Mouse (Mus musculus) liver (tissue): ENCODE results near the gene Ghrhr.

Experiments
- DNase-seq: peaks from one replicate; pipeline ENCODE4 v3.0.0-alpha.2; 2020; ENCODE audit warnings: mixed read lengths

Gene Ghrhr

DNA sequence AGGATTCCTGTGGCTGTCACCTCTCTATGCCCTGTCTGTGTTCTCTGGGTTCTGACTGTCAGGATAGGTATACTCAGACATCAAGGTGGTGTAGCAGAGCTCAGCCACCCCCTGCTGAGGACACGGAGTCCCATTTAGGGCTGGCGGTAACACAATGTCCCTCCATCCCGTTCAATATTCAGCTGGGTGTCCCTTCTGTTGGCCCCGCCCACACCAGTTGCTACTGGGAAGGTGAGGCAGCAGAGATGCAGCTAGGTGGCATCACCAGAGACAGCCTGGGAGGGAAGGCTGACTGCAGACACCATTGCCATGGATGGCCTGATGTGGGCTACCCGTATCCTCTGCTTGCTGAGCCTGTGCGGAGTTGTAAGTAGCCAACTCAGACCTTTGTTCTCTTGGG lies at the start of gene Ghrhr:
Gene Ghrhr (plus strand): TSS at position 220 of the 400 bp plus-strand sequence.
- DNase-seq, result no peak

DNA sequence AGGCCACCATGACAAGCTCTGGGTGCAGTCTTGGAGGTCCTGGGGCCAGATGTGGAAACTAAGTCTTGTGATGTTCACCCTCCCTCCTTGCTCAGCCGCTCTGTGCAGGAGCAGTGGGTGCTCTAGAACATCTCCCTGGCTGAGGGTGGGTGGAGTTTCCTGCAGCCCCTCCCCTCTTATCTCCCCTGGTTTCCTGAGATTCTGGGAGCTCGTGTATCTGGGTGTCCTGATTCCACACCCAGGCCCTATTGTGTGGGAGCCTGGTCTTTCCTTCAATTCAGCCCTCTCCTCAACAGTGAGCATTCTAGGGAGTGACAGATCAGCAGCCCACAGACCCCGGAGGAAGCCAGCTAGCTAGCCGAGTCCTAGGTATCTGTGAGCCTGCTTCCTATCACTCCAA lies 49.8 kb upstream of the Ghrhr start:
- peak; percentile 78 for DNase-seq

DNA sequence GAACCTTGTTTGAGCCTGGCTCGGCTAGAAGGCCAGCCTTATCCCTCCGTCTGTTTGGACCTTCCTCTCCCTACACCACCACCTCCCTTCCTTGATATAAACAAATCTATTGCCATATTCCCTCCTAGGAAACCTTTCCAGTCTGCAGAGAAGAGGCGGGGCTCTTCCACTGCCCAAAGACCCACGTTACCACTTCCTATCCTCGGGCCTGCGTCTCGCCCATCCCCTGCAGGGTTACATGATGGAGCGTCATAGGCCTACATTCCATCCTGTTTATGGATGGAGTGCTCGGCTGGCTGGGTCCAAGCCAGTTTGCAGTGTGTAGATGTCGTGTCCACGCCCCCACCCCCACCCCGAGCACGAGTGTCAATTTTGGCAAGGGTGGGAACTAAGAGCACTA lies 48.8 kb upstream of the Ghrhr start:
- DNase-seq, result no peak

DNA sequence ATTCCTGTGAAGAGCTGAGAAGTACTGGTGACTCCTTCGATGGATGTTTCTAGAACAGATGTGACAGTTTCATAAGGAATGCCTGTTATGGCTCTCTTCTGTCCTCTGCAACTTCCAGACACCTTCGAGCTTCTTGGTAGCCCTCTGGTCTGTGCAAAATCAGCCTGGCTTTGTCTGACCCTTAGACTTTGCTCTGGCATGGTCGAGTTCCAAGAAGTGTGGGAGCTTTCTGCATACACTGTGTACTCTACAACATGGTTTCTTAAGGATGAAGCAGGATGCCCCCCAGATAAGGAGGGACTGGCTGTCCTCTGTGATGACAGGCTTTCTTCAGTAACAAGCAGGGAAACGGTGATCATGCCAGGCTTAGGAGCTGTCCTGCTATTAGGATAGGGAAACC lies 47.9 kb upstream of the Ghrhr start:
- no peak for DNase-seq

DNA sequence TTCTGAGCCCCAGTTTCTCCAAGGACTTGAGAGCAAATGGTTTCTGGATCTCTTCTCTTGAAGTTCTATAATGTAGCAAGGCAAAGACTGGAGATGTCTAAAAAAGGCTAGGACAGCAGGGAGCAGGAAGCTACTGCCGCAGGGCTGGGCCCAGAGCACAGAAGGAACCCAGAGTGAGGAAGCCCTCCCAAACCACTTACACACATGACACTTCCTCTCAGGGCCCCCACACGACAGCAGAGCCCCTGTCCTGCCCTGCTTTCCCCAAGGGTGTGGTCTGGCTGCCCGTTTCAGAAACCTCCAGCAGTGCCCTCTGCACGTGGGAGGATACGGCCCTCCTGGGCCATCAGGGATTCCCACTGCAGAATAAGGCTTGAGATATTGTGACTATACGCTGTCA lies 44.8 kb upstream of the Ghrhr start:
- DNase-seq, result no peak

DNA sequence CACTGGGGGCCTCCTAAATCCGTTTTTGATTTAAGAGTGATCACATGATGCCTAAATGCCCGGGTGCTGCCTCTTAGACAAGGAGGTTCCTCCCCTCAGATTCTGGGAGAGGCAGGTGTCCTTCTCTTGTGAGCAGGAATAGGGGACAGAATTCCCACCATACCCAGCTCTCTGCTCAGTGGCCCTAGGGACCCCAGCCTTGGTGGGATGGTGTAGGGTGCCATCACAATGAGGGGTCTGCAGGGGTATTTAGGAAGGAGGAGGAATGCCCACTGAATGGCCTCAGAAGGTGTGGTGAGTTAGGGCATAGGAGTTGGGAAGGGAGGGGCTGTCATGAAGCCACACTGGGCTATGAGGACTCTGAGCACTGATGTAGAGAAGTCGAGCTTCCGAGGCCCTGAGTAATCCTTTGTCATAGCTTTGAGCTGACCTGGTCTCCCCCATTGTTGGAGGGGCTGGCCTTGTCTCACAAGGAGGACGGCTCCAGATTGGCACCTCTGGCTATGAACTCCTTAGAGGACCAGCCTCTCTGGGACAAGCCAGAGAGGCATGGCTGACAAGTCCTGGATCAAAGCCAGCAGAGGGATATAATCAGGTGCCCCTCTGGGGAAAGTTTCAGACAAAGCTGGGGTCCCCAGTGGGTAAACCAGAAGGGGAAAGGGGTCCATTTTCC lies 43.9 kb upstream of the Ghrhr start:
- no peak for DNase-seq

DNA sequence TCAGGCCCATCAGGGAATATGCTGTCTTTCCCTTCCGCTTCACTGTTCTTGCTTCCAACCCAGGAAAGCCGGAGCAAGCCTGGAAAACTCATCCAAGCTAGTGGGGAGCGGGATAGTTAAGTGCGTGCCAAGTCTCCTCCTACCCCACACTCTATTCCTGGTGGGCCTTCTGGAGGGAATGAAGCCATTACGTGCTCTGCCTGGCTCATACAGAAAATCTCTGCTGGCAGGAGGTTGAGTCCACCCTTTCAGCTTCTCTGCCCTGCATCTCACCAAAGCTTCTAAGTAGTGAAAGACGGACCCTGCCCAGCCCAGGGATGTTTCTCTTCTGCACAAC lies 43.4 kb upstream of the Ghrhr start:
- DNase-seq, result no peak

DNA sequence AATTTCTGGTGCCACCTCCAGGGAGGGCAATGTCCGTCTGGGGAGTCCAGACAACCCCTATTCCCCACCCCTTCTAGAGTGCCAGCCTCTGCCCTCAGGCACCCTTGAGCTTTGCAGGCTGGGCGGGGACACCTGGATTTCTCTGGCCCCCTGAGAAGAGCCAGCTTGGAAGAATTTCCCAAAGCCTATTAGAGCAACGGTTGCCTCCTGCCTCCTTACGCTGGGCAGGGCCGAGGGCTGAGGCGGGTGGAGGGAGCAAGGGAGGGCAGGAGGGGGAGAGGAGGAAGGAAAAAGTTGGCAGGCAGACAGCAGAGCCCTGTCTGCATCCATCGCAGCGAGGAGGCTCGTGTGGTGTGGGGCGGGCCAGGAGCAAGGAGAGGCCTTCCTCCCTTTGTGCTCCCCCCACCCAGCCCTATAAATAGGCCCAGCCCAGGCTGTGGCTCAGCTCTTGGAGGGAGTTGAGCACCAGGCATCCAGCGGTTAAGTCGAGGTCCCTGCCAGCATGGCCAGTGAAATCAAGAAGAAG lies 40.0 kb upstream of the Ghrhr start, which contains the start of gene Aqp1:
Gene Aqp1 (plus strand): TSS at position 444 of the 526 bp plus-strand sequence.
- DNase-seq, result peak; percentile 75

DNA sequence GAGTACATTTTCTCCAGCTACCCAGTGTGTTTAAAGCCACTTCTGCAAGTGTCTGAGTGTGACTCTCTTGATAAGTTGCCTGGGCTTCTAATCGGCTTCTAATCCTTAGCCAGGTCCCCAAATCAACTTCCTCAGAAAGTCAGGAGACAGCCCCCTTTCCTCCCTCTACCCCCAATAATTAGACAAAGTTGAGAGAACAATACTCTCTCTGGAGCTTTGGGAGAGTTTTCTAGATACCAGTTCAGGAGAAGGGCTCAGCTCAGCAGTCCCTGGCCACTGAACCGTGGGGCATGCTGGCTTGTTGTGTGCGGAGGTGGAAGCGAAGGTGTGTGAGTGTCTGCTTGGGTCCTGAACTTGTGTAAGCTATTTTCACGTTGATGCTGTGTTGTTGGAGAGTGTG lies 38.9 kb upstream of the Ghrhr start:
- no peak for DNase-seq

DNA sequence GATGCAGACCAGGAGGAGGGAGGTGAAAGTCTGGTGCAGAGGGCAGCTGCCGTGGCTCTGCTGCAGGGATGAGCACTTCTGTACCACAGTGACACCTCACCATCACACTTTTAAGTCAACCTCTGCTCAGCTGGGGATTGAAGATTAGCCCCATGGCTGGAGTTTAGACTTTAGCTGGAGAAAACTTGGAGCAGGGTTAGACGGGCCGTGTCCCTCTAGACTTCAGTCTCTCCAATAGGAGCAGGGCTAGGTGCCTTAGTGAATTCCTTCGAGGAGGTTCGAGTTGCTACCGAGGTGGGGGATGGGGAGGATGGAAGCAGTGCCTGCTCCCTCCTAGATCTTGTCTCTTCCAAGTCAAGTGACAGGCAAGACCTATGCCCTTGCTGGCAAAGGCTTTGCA lies 38.0 kb upstream of the Ghrhr start:
- no peak for DNase-seq

DNA sequence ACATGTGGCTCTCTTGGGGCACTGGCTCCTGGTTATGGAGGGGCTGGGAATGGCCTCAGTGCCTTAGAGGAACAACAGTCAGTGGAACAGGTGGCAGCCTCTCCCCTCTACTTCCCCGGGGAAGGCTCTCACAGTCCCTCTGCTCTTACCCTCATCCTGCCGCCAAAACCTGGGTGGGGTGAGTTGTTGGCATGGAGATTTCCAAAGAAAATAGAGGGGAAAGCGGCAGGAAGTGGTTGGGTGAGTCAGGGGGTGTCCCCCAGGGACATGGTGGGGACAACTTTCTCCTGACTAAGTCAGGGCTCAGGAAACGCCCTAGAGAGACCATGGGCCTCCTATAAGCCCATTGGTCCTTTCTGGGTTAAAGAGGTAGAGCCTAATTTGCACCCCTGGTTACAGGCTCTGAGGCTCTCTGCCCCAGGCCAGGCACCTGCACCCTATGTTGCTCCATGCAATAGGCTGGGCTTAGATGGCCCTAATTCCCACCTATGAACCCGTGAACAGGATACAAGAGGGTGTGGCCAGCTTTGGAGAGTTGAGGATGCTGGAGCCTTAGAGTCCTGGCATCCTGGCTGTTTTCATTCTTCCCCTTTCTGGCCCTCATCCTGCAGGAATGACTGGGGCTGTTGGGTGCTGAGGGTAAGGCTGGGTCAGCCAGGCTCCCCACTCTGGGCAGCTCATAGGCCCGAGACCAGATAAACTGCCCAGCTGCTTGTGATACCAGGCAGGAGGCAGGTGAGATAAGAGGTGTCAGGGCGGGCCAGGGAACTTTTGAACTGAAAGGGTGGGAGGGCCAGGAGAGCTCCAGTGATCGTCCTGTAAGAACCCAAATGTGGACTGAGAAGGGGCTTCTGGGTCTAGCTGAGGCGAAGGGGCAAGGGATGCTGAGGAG lies 36.9 kb upstream of the Ghrhr start:
- DNase-seq, result peak; percentile 87

DNA sequence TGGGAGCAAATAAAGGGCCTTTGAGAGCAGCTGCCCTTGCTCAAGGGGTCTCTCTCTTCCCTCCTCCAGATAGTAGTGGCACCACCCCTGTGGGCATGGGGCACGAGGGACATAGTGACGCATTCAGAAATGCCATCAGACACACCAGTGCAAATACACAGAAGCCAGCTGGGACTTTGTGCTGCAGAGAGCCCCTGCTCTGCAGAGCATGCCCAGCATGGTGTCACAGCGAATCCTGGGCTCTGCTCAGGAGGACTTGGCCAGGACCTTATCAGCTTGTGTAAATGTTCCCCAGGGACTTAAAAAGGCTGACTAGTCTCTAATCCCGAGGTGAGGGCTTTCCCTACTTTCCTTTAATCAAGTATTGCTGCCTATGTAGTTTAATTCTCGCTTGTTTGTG lies 34.4 kb upstream of the Ghrhr start:
- DNase-seq, result peak; percentile 55

DNA sequence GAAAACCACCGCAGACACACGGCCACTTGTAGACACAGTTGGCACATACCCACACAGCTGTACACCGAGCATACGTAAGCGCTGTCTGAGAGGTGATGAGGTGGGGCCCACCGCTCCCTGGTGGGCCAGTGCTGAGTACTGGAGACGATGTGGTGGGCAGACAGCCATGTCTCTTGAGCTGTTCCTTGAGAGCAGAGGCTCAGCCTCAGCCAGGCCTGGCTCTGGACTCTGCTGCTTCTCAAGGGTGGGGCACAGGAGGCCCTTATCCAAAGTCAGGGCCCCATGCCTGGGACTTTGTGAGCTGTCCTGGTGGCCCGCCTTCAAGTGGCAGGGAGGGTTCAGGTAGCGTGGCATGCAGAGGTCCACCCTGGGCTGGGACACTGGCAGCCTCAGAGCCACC lies 33.8 kb upstream of the Ghrhr start:
- peak; percentile 81 for DNase-seq

DNA sequence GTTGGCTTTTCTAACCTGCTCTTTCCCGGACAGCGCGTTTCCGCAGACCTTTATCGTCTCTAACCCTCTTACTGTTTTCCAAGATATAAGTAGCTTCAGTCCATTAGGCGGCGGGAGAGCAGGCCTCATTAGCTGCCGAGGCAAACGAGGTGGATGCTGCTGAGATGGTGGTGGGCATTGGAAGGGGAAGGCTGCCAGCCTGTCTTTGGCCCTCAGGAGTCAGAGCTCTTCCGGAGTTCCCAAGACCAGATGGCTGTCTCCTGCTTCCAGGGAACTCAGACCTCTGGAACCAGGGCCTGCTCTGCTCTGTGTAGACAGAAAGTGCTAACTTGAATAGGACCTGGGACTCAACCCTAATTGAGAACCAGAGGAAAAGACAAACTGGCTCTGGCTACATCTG lies 32.6 kb upstream of the Ghrhr start:
- no peak for DNase-seq

DNA sequence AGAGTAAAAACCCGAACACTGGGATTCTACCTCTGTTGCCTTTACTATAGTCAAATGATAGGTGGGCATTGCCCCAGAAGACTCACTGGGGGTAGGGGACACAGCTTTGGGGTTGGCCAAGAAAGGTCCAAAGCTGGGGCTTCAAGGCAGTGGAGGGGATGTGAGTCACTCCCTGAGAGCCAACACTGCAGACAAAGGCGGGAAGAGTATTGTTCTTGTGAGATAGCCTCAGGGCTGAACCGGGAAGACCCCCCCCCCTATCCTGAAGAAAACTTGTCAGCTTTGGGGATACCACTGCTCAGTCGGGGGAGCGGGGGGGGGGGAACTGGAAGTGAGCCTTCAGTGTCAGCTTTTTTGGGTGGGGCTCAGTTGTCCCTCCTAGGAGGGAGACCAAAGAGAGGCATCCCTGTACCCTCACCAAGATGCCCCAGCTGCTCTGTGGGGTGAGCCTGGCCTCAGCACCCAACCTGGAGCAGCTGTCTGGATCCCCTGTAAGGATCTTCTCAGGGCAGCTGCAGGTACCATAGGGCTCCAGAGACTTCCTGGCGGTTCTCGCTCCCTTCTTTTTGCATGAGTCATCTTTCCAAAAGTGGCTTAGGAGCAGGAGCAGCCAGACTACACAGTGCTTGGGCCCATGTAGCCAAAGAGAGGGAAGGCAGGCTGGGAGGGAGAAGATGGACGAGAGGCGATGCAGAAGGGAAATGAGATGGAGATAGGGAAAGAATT lies 31.6 kb upstream of the Ghrhr start:
- no peak for DNase-seq

DNA sequence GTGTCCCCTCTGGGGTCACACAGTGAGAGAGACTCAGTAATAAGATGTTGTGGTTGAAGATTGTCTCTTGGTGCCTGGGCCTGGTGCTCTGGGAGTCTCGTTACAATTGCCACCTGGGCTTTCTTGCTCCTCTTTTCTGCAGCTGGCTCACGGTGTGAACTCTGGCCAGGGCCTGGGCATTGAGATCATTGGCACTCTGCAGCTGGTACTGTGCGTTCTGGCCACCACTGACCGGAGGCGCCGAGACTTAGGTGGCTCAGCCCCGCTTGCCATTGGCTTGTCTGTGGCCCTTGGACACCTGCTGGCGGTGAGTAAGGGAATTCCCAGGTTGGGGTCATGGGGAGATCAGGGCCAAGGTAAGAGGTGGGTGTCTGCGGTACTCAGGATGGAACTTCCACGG lies 30.8 kb upstream of the Ghrhr start:
- no peak for DNase-seq

DNA sequence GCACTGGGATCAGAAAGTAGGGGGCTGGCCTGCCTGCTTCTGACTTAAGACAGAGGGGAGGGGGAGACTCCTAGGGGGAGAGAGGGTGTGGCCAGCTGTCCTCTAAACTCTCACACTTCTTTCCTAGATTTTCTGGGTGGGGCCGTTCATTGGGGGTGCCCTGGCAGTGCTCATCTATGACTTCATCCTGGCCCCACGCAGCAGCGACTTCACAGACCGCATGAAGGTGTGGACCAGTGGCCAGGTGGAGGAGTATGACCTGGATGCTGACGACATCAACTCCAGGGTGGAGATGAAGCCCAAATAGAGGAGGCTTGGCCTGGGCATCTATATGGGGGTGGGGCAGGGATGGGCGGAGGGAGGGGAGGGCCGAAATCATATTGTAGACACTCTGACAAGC lies 29.6 kb upstream of the Ghrhr start:
- no peak for DNase-seq

DNA sequence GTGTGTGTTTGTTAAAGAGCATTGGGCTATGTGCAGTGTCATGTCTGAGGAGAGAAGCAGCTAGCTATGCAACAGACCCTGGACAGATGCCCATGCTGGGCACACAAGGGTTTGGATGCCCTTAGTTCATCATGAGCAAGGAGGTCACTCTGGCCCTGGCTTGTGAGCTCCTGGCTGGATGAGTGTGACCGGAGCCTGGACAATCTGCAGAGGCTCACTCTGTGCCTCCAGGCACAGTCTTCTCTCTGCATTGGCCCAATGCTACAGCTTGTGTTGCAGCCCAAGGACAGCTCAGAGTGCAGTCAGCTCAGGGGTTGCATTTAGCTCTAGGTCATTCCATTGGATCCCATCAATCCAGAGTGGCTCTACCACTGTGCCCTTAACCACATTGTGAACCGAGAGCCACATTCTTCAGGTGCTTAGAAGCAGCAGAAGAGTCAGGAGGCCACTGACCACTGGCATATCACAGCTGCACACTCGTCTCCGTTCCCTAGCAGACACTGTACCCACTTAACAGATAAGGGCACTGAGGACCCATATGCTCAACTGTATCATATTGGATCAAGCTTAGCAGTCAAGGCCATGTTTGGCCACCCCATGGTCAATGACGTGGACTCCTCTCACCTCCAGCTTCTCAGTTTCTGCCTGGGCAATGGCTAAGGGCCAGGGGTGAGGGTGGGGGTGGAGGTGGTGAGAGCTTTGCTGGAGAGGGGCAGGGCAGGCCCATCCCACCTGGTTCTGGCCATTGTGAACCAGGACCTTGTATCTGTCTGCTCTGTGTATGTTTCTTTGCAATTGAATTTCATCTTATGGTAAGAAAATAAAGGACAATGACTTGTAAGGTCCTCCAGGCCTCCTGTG lies 28.2 kb upstream of the Ghrhr start:
- DNase-seq, result peak; percentile 35

DNA sequence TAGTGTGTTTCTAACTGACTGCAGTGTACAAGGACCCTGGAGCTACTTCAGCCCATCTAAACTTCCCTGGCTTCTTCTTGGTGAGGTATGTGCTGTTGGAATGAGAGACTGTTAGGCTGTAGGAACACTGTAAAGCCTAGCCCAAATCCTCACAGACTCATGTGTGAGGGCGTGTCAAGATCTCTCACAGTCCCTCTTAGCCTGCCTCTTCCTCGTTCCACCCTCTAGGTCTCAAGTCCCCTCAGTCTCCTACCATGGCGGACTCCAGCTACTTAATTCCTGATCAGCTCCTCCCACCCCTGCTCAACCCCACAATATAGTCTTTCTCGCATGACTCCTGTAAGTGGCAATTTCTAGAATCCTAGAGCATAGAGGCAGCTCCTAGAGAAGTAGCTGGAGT lies 26.9 kb upstream of the Ghrhr start:
- no peak for DNase-seq

DNA sequence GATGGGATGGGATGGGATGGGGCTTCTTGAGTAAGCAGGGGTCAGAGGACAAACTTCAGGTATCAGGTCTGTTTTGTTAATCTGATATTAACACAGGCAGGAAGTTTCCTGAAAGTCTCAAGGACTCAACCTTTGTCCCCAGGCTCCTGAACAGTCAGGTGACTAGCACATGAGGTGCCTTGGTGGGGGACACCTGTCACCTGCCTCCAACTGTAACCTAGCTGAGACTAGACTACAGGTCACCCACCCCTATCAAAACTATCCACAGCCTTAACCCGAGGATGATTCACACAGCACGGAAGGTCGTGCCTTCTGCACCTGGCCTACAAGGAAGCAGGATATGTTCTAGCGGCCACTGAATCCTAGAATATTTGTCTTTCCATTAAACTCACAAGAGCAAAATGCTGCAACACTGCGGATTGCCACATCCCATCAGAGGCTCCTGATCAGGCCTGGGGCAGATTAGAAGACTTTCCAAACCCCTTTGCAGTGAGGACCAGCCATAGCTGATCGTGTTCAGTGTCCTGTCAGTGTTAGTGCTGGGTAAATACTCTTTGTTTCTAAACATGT lies 25.6 kb upstream of the Ghrhr start:
- no peak for DNase-seq

DNA sequence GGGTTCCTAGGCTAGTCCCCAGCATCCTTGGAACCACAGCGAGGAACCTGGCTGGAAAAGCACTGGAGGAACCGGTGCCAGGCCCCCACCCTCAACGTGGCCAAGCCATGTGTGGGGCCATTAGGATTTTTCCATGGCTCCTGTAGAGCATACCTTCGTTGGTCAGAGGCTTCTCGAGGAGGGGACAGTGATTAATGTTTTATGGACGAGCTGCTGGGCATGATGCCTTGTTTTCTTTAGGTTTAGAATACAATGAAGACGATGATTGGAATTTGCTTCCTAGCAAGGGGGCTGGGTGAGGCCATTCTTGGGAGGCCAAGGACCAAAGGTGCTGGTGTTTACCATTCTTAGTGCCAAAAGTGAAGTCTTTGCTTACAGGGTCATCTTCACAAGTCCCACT lies 24.4 kb upstream of the Ghrhr start:
- DNase-seq, result no peak
